Mouse (Mus musculus) stomach, embryonic 15.5 days (tissue): ENCODE results near the gene Ppargc1a. TPM values are rescaled to one million over a fixed set of nuclear protein-coding genes. Genes with fewer than 3 reads are reported as not detected.
A peak's percentile ranks its signal among the peaks of the same experiment; 100 is the strongest.

Experiments used
- ATAC-seq: fragments of 200-750 bp; cut with Nextera tagmentation; 2 replicates; pipeline ENCODE4 v1.8.0; 2017; ENCODE audit warnings: low read depth, moderate number of reproducible peaks, moderate TSS enrichment; ENCODE audit not compliant: insufficient read depth, low FRiP score
- H3K27ac ChIP-seq: fragments of 300-500 bp; sonication (generic); 2 replicates; pipeline ENCODE4 v1.5.1; 2015; ENCODE audit warnings: mild to moderate bottlenecking, inconsistent platforms
- H3K27me3 ChIP-seq: fragments of 300-500 bp; sonication (generic); replicated peaks from 2 replicates; pipeline ENCODE4 v1.6.1; 2015; ENCODE audit warnings: inconsistent platforms
- H3K36me3 ChIP-seq: fragments of 300-500 bp; sonication (generic); 2 replicates; pipeline ENCODE4 v1.6.1; 2015; ENCODE audit warnings: inconsistent platforms
- H3K4me1 ChIP-seq: fragments of 300-500 bp; sonication (generic); 2 replicates; pipeline ENCODE4 v1.6.1; 2015; ENCODE audit warnings: inconsistent platforms
- H3K4me2 ChIP-seq: fragments of 300-500 bp; sonication (generic); 2 replicates; pipeline ENCODE4 v1.6.1; 2015; ENCODE audit warnings: mild to moderate bottlenecking, inconsistent platforms
- H3K4me3 ChIP-seq: fragments of 300-500 bp; sonication (generic); replicated peaks from 2 replicates; pipeline ENCODE4 v1.5.1; 2015; ENCODE audit warnings: inconsistent platforms
- H3K9ac ChIP-seq: fragments of 300-500 bp; sonication (generic); 2 replicates; pipeline ENCODE4 v1.6.1; 2015; ENCODE audit warnings: inconsistent platforms
- H3K9me3 ChIP-seq: fragments of 300-500 bp; sonication (generic); 2 replicates; pipeline ENCODE4 v1.6.1; 2016; ENCODE audit warnings: inconsistent platforms
- WGBS: fragments of 180-500 bp; shearing (Covaris S2); methylation state at CpG from one replicate; pipeline ENCODE4 v1.1.7; 2015; 5-methylcytosine and 5-hydroxymethylcytosine counted together
- polyA plus RNA-seq: library from polyadenylated mRNA; unstranded; fragments of >200 nt; fragmentation: Nextera tagmentation; extraction: Ambion mirVana; gene quantifications from 2 replicates; pipeline ENCODE4 v1.2.1, GENCODE M21; 2015

The Ppargc1a gene
- polyA plus RNA-seq, 1 experiment from 2014 or later = 4.3 TPM

DNA sequence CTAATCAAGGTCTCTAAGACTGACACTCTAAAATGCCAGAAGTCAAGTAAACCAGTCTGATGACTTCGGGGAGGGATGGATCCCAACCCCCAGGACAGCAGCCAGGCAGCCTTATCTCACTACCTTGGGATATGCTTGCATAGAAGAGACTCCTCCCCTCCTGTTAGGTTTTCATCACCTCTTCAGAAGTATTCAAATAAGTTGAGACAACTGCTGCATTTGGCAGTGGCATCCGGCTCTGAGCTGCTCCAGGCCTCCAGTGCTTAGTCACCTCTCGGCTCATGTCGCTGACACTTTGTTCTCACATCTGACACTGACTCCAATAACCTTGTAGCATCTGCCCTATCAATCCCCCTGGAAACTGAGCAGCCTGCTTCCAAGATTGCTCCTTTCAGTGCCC lies 127.8 kb downstream of the Ppargc1a start:
- Histone ChIP-seq H3K4me2 (no peak overlapping the region), H3K4me1 (no peaks in the 10 kb centered on the region), H3K27me3 (no peaks in the 10 kb centered on the region), H3K9ac (no peak overlapping the region), H3K4me3 (no peak overlapping the region), H3K9me3 (no peaks in the 10 kb centered on the region), H3K27ac (no peak overlapping the region), H3K36me3 (no peaks in the 10 kb centered on the region)
- ATAC-seq = no peak
- WGBS = 11% methylated on average over 4 of the region's 4 CpGs

DNA sequence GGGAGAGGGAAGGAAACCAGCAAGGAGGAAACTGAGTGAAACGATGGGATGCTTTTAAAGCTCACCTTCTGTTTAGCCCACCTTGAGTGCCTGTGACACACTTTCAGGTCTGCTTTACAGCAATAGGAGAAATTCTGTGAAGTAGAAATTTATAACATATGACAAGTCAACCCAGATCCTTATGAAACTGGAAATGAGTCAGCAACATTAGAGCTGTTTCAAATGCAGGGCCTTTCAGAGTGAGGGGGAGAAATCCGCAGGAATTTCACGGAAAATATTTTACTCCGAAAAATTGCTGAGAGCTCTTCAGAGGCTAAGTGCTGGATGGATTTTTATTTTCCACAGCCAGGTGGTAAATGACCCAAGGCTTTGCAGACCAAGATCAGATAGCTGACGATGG lies 133.6 kb downstream of the Ppargc1a start:
- no peak overlapping the region for H3K4me2 ChIP-seq
- H3K36me3 ChIP-seq = no peaks in the 10 kb centered on the region
- no peak overlapping the region for H3K4me3 ChIP-seq
- no peaks in the 10 kb centered on the region for H3K4me1 ChIP-seq
- H3K27ac ChIP-seq = no peak overlapping the region
- H3K9me3 ChIP-seq = no peaks in the 10 kb centered on the region
- no peak for ATAC-seq
- H3K9ac ChIP-seq = no peak overlapping the region
- no peaks in the 10 kb centered on the region for H3K27me3 ChIP-seq
- WGBS = 58% methylated on average over 5 of the region's 5 CpGs

DNA sequence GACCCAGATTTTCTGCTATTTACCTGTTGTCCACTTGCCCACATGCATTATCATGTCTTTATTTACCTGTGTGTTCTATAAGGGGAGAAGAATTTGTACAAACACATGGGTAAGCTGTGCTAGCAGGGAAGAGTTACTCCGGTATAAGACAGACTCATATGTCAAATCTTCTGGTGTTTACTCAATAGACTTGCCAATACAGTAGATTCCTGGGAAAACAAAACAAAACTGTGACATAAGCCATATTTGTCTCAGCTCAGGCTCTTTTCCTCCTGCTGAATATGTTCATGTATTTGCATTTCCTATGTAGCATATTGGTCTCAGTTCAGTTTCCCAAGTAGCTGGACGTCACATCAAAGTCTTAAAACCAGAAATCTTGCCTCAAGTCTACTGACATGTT lies 135.0 kb downstream of the Ppargc1a start:
- no peaks in the 10 kb centered on the region for H3K36me3 ChIP-seq
- WGBS = 69% methylated on average over 2 of the region's 2 CpGs
- no peak for ATAC-seq

DNA sequence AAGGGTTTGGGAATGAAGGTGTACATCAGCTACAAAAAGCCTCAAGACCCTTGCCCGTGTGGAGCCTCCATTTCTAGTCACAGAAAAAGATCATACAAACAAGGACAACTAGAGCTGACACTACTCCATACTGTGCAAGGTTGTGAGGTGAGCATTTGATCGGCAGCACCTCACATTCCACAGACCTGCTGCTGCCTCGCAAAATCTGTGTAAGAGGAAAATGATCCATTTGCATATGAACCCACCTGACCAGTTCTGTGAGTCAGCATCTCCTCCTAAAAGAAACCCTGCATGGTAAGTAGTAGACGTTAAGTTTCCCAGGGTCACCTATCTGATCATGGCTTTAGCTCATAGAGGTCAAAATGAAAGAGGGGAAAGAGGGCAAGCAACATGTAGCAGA lies 135.5 kb downstream of the Ppargc1a start:
- no peak overlapping the region for H3K9ac ChIP-seq
- no peaks in the 10 kb centered on the region for H3K9me3 ChIP-seq
- H3K4me3 ChIP-seq = no peak overlapping the region
- no peak overlapping the region for H3K4me2 ChIP-seq
- H3K27ac ChIP-seq = no peak overlapping the region
- 46% methylated on average over 4 of the region's 4 CpGs for WGBS
- 0 out of 2 replicates have a peak, but pooled peaks have one; percentile 35 for ATAC-seq
- H3K4me1 ChIP-seq = no peaks in the 10 kb centered on the region
- H3K36me3 ChIP-seq = no peaks in the 10 kb centered on the region
- H3K27me3 ChIP-seq = no peaks in the 10 kb centered on the region

More for the DNA sequence above, 135.0 kb downstream of the Ppargc1a start:
- Histone ChIP-seq H3K9ac (no peak overlapping the region), H3K4me2 (no peak overlapping the region), H3K4me3 (no peak overlapping the region), H3K4me1 (no peaks in the 10 kb centered on the region), H3K27me3 (no peaks in the 10 kb centered on the region), H3K27ac (no peak overlapping the region), H3K9me3 (no peaks in the 10 kb centered on the region)

DNA sequence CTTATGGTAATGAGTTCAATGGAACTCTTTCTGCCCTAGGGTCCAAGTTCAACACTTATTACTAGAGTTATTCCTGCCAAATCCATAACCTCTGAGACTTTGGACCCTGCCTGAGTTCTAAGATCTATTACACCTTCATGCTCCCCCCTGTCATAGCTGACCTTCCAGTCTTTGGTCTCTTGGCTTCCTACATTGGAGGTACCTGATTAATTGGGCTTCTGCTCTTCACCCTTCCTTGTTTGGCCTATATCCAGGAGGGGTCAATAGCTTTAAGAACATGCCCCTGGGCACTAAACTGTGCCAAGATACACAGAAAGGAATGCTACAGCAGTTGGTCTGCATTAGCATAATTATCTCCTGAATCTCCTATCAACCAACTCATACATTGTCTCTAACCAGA lies 141.1 kb downstream of the Ppargc1a start:
- H3K27me3 ChIP-seq = no peaks in the 10 kb centered on the region
- no peak overlapping the region; the same call in 1 of the 2 replicates for H3K9ac ChIP-seq
- H3K4me3 ChIP-seq = no peak overlapping the region
- no peak for ATAC-seq
- H3K4me2 ChIP-seq = no peak overlapping the region
- H3K9me3 ChIP-seq = no peaks in the 10 kb centered on the region
- H3K27ac ChIP-seq = no peak overlapping the region
- no peaks in the 10 kb centered on the region for H3K4me1 ChIP-seq
- no peaks in the 10 kb centered on the region for H3K36me3 ChIP-seq

- Histone ChIP-seq H3K4me2 (no peak overlapping the region), H3K9ac (no peak overlapping the region), H3K4me3 (no peak overlapping the region), H3K27me3 (no peaks in the 10 kb centered on the region), H3K4me1 (no peaks in the 10 kb centered on the region), H3K36me3 (no peaks in the 10 kb centered on the region), H3K27ac (no peak overlapping the region), H3K9me3 (no peaks in the 10 kb centered on the region)
- ATAC-seq = no peak
- 77% methylated on average over 7 of the region's 7 CpGs for WGBS
Observed at GRCm38 (mm10) chr5:51416377-51416776, 151.1 kb downstream of the Ppargc1a start.

GRCm38 (mm10) chr5:51415456-51415855 lies 152.1 kb downstream of the Ppargc1a start:
- no peaks in the 10 kb centered on the region for H3K27me3 ChIP-seq
- no peak for ATAC-seq
- H3K4me1 ChIP-seq = no peaks in the 10 kb centered on the region
- no peaks in the 10 kb centered on the region for H3K9me3 ChIP-seq
- H3K27ac ChIP-seq = no peak overlapping the region
- no peak overlapping the region for H3K4me2 ChIP-seq
- H3K36me3 ChIP-seq = no peaks in the 10 kb centered on the region
- H3K9ac ChIP-seq = no peak overlapping the region
- 70% methylated on average over 2 of the region's 2 CpGs for WGBS
- H3K4me3 ChIP-seq = no peak overlapping the region

DNA sequence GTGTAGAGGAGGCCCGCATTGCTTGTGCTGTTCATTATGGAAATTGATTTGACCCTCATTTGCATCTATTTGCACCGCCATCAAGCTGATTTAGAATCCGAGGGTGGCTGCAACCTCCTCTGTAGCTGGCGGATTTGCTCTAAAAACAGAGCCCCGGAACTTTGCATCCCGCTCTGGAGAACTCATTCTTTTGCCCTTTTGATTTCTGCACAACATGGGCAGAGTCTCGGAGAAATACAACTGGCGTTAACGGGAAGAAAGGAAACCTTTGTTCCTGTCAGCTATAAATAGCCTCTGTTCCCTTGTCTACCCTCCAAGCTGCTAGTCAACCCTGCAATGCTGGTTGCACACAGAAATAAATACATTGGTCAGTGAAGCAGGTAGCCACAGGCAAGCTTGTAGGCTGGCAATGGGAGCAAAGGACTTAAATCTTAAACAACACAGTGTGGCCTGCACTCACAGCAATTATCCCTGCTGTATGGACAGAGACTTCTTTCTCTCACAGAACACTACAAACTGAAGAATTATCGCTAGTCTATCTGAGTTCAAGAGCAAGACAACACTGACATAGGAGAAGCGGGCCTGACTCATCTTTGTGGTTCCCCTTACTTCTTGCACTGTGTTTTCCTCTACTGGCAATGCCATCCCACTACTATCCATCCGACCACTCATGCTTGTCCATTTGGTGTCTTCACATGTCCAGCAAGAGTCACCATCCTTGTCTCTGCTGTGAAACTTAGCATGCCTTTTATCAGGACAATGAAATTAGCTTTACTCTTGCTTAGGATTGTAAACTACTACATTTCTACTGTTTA lies 155.0 kb downstream of the Ppargc1a start:
- Histone ChIP-seq H3K27ac (no peak overlapping the region), H3K4me3 (no peak overlapping the region), H3K36me3 (no peaks in the 10 kb centered on the region), H3K9me3 (no peaks in the 10 kb centered on the region), H3K4me1 (no peaks in the 10 kb centered on the region), H3K9ac (no peak overlapping the region), H3K27me3 (no peaks in the 10 kb centered on the region), H3K4me2 (no peak overlapping the region)
- 54% methylated on average over 12 of the region's 12 CpGs for WGBS
- ATAC-seq = no peak

DNA sequence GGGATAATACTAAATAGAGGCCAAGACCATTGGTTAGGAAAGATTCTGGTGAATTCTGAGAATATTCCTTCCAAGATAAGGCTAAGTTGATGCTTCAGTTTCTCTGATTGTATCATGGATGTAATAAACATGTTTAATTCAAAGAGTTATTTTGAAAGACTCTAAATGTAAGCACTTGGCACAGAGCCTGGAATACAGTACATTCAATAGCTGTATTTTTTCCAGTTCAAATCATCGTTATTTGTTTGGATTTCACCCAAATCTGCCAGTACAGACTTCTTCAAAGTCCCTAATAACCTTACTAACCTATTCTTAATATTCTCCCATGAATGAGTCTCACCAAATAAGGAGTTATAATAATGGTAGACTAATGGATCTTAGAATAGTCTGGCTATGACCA lies 157.5 kb downstream of the Ppargc1a start:
- no peak overlapping the region for H3K27ac ChIP-seq
- H3K36me3 ChIP-seq = no peaks in the 10 kb centered on the region
- no peaks in the 10 kb centered on the region for H3K9me3 ChIP-seq
- no peaks in the 10 kb centered on the region for H3K4me1 ChIP-seq
- ATAC-seq = no peak
- WGBS = 54% methylated on average over 1 of the region's 1 CpGs
- H3K4me3 ChIP-seq = no peak overlapping the region
- no peaks in the 10 kb centered on the region for H3K27me3 ChIP-seq
- H3K4me2 ChIP-seq = no peak overlapping the region
- H3K9ac ChIP-seq = no peak overlapping the region

DNA sequence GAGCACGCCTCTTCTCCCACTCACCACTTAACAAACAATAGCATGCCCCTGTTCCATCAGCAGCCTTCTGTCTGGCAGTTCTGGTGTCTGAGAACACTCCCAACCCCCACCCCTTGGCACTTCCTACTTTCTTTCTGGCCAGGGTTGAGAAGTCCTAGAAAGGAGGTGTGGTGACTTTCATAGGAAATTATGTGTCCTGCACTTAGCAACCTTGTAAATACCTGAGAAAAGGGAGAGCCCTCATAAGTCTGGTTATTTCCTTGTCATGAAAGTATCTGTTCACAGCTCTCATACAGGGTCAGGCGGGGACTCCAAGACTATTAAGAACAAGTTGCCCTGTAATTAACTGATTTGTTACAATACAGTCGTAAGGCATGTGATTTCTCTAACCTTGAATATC lies 161.1 kb downstream of the Ppargc1a start:
- ATAC-seq = peak; percentile 22; the same call in 1 of the 2 replicates
- Histone ChIP-seq H3K9ac (no peak overlapping the region), H3K9me3 (no peaks in the 10 kb centered on the region), H3K36me3 (no peaks in the 10 kb centered on the region), H3K4me3 (no peak overlapping the region), H3K27ac (no peak overlapping the region), H3K4me2 (no peak overlapping the region), H3K4me1 (no peaks in the 10 kb centered on the region), H3K27me3 (no peaks in the 10 kb centered on the region)
- 60% methylated on average over 3 of the region's 3 CpGs for WGBS
